Mouse (Mus musculus): ENCODE data around the gene Dlg5.

- no peak for TF ChIP-seq CTCF (IDR thresholded peaks at IDR 0.05; ENCODE audit: insufficient read depth, low read length)
- no peak for TF ChIP-seq POLR2A (IDR thresholded peaks at IDR 0.05; ENCODE audit: borderline replicate concordance, extremely low read depth, low read depth, low read length)
Measured at GRCm38 (mm10) chr14:24197865-24198264, 47.9 kb downstream of the Dlg5 start.

Data from lung, adult 2 months (tissue).